24 mouse cellular contexts compared by ENCODE assay signal in genomic region chr15:31020769-31021168, GRCm38 (mm10).
"Had no signal": no experiment of that assay in that cellular context is flagged by ENCODE, and none has a peak within 500 bp of the region (broad histone marks: within the 10 kb centered on the region; RNA-seq: fewer than 3 reads in every experiment).

No protein-coding gene starts in this region.

- H3K36me3 ChIP-seq: heart, embryonic 12.5 days; hindbrain, embryonic 10.5 days; hindbrain, embryonic 12.5 days; intestine, embryonic 15.5 days; limb, embryonic 10.5 days; limb, embryonic 12.5 days; liver, embryonic 12.5 days had no signal

- H3K4me3 ChIP-seq: heart, adult 2 months; heart, embryonic 12.5 days; hindbrain, embryonic 10.5 days; hindbrain, embryonic 12.5 days; intestine, embryonic 15.5 days; layer of hippocampus, adult 2 months; left cerebral cortex, adult 2 months; limb, embryonic 10.5 days; limb, embryonic 12.5 days; liver, embryonic 12.5 days had no signal

- H3K9ac ChIP-seq: heart, embryonic 12.5 days; hindbrain, embryonic 12.5 days; hindbrain, embryonic 14.5 days; intestine, embryonic 15.5 days; limb, embryonic 12.5 days; liver, embryonic 12.5 days; liver, embryonic 14.5 days had no signal

- H3K27ac ChIP-seq: heart, adult 2 months; hindbrain, embryonic 10.5 days; hindbrain, embryonic 12.5 days; hindbrain, embryonic 14.5 days; intestine, embryonic 15.5 days; kidney, postnatal 0 days; layer of hippocampus, adult 2 months; left cerebral cortex, adult 2 months; limb, embryonic 10.5 days; limb, embryonic 12.5 days; liver, embryonic 12.5 days; liver, embryonic 14.5 days had no signal

- H3K9me3 ChIP-seq: heart, embryonic 12.5 days; hindbrain, embryonic 10.5 days; hindbrain, embryonic 12.5 days; intestine, embryonic 15.5 days; limb, embryonic 10.5 days; limb, embryonic 12.5 days; liver, embryonic 12.5 days had no signal

- ATAC-seq: hindbrain, embryonic 16.5 days; inflammation-experienced regulatory T-cells, adult 6 months; intestine, embryonic 15.5 days; intestine, postnatal 0 days; liver, embryonic 12.5 days had no signal

- DNase-seq: gastrocnemius, postnatal 14 days; gastrocnemius, postnatal 36 days; heart, adult 2 months; heart, postnatal 14 days; heart, postnatal 36 days; kidney, adult 18-20 months; kidney, adult 8-10 months; kidney, postnatal 14 days; kidney, postnatal 4 days had no signal

- H3K27me3 ChIP-seq: heart, embryonic 12.5 days; hindbrain, embryonic 12.5 days; intestine, embryonic 15.5 days; limb, embryonic 12.5 days; liver, embryonic 12.5 days had no signal

- H3K4me2 ChIP-seq: heart, embryonic 12.5 days; hindbrain, embryonic 12.5 days; hindbrain, embryonic 14.5 days; intestine, embryonic 15.5 days; limb, embryonic 12.5 days; liver, embryonic 12.5 days had no signal

- H3K4me1 ChIP-seq: heart, embryonic 12.5 days; hindbrain, embryonic 12.5 days; intestine, embryonic 15.5 days; limb, embryonic 10.5 days; liver, embryonic 12.5 days had no signal
